In the genomic region with DNA sequence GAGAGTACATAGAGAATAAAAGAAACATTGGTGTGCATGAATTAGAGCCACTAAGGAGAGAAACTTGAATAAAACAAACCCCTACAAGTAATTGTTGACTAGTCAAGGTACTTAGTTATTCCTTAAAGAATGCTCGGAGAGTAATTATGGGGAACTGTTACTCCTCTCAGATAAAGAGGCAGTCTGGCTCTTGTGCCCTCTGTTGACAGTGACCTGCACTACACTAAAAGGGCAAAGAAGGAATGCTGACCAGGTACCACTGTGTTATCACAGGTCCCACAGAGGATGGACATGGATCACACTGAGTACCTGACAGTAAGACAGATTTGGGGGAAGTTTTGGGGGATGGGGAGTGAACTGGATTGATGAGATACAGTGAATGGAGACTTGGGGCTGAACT, we compare ENCODE assay signal across 21 mouse cellular contexts.
DNase-seq lines count a peak whose midpoint lies in the region; ATAC-seq and TF ChIP-seq lines count a peak whose summit lies in the region.
"Had no signal": no experiment of that assay in that cellular context is flagged by ENCODE, and none has a peak within 500 bp of the region (broad histone marks: within the 10 kb centered on the region; RNA-seq: fewer than 3 reads in every experiment).

No protein-coding gene starts in this region.

- H3K4me2 ChIP-seq in liver, postnatal 0 days (ENCODE audit: low read depth, low read length) = no peak overlapping the region
- H3K4me2 ChIP-seq in liver, embryonic 12.5 days = no peak overlapping the region
- H3K4me2 ChIP-seq: embryonic facial prominence, embryonic 15.5 days; limb, embryonic 13.5 days; stomach, embryonic 15.5 days had no signal

- no peak for TF ChIP-seq EP300 in liver, postnatal 0 days (IDR thresholded peaks at IDR 0.05; ENCODE audit: low read depth)

- 80% methylated on average over 1 of the region's 1 CpGs for WGBS in liver, postnatal 0 days (ENCODE audit: insufficient replicate concordance)
- WGBS in liver, embryonic 12.5 days (ENCODE audit: insufficient replicate concordance) = 70% methylated on average over 1 of the region's 1 CpGs

- DNase-seq in adrenal gland, postnatal 36 days = peak; percentile 4 to 5
- no peak for DNase-seq in adrenal gland, adult 8-10 months
- no peak for DNase-seq in liver, postnatal 0 days
- peak; percentile 11 for DNase-seq in induced T-regulatory cell, adult 2 months (ENCODE audit: low read depth)
- DNase-seq in thymus, postnatal 25 days = peak; percentile 17
- DNase-seq in gastrocnemius, adult 8-10 months (ENCODE audit: low spot score in 2 of 2) = no peak
- DNase-seq in Muller cell, postnatal 12 days (ENCODE audit: inconsistent ontology term) = no peak
- DNase-seq: adrenal gland, adult 2 months; cerebellum, adult 11-12 months; cerebellum, postnatal 14 days; embryo, embryonic 11 days; forebrain, postnatal 0 days; kidney, adult 9 months; layer of hippocampus, adult 9-11 months; lung, postnatal 14 days had no signal

- H3K9ac ChIP-seq in liver, postnatal 0 days (replicated peaks) = no peak overlapping the region
- no peak overlapping the region for H3K9ac ChIP-seq in liver, embryonic 12.5 days
- H3K9ac ChIP-seq: embryonic facial prominence, embryonic 15.5 days; forebrain, postnatal 0 days; limb, embryonic 13.5 days; stomach, embryonic 15.5 days had no signal

- H3K4me1 ChIP-seq in liver, postnatal 0 days (ENCODE audit: insufficient read depth) = no peaks in the 10 kb centered on the region
- H3K4me1 ChIP-seq in liver, embryonic 12.5 days = no peaks in the 10 kb centered on the region
- H3K4me1 ChIP-seq: embryonic facial prominence, embryonic 15.5 days; midbrain, embryonic 10.5 days; stomach, embryonic 15.5 days had no signal

- no peak overlapping the region for H3K4me3 ChIP-seq in liver, postnatal 0 days (ENCODE audit: low read depth, low read length)
- no peak overlapping the region for H3K4me3 ChIP-seq in liver, embryonic 12.5 days
- H3K4me3 ChIP-seq: embryonic facial prominence, embryonic 15.5 days; heart, embryonic 10.5 days; limb, embryonic 13.5 days; midbrain, embryonic 10.5 days; stomach, embryonic 15.5 days had no signal

- no peaks in the 10 kb centered on the region for H3K9me3 ChIP-seq in liver, postnatal 0 days (ENCODE audit: low read length)
- no peaks in the 10 kb centered on the region for H3K9me3 ChIP-seq in liver, embryonic 12.5 days (replicated peaks)
- H3K9me3 ChIP-seq: embryonic facial prominence, embryonic 15.5 days; heart, embryonic 10.5 days; limb, embryonic 13.5 days; midbrain, embryonic 10.5 days; stomach, embryonic 15.5 days had no signal

- H3K27me3 ChIP-seq in liver, postnatal 0 days (ENCODE audit: insufficient read depth, low read length) = no peaks in the 10 kb centered on the region
- no peaks in the 10 kb centered on the region for H3K27me3 ChIP-seq in liver, embryonic 12.5 days (replicated peaks)
- H3K27me3 ChIP-seq: embryonic facial prominence, embryonic 15.5 days; limb, embryonic 13.5 days; stomach, embryonic 15.5 days had no signal

- ATAC-seq in liver, postnatal 0 days = no peak
- no peak for ATAC-seq in liver, embryonic 12.5 days
- ATAC-seq: forebrain, postnatal 0 days had no signal

- no peak overlapping the region for H3K27ac ChIP-seq in liver, postnatal 0 days (ENCODE audit: low read depth)
- no peak overlapping the region for H3K27ac ChIP-seq in liver, embryonic 12.5 days
- H3K27ac ChIP-seq: embryonic facial prominence, embryonic 15.5 days; heart, embryonic 10.5 days; limb, embryonic 13.5 days; midbrain, embryonic 10.5 days; stomach, embryonic 15.5 days had no signal

- no peaks in the 10 kb centered on the region for H3K36me3 ChIP-seq in liver, postnatal 0 days (replicated peaks; ENCODE audit: insufficient read depth, low read length)
- H3K36me3 ChIP-seq in liver, embryonic 12.5 days = no peaks in the 10 kb centered on the region
- H3K36me3 ChIP-seq: embryonic facial prominence, embryonic 15.5 days; heart, embryonic 10.5 days; limb, embryonic 13.5 days; midbrain, embryonic 10.5 days; stomach, embryonic 15.5 days had no signal

- TF ChIP-seq CTCF in liver, postnatal 0 days (IDR thresholded peaks at IDR 0.05; ENCODE audit: low read depth) = peak; percentile 26; the same call in 1 of the 2 replicates

Comparison
In these comparisons a context has a peak if more than half of its experiments do, and no peak if none do; other contexts are left out.
1. DNase-seq: peak in adrenal gland, postnatal 36 days (2 of 2), induced T-regulatory cell, adult 2 months (single experiment) and thymus, postnatal 25 days (single experiment); none in adrenal gland, adult 8-10 months (single experiment), liver, postnatal 0 days (single experiment), gastrocnemius, adult 8-10 months (0 of 2) and Muller cell, postnatal 12 days (single experiment).